8 mouse cellular contexts compared by ENCODE assay signal in the genomic region with DNA sequence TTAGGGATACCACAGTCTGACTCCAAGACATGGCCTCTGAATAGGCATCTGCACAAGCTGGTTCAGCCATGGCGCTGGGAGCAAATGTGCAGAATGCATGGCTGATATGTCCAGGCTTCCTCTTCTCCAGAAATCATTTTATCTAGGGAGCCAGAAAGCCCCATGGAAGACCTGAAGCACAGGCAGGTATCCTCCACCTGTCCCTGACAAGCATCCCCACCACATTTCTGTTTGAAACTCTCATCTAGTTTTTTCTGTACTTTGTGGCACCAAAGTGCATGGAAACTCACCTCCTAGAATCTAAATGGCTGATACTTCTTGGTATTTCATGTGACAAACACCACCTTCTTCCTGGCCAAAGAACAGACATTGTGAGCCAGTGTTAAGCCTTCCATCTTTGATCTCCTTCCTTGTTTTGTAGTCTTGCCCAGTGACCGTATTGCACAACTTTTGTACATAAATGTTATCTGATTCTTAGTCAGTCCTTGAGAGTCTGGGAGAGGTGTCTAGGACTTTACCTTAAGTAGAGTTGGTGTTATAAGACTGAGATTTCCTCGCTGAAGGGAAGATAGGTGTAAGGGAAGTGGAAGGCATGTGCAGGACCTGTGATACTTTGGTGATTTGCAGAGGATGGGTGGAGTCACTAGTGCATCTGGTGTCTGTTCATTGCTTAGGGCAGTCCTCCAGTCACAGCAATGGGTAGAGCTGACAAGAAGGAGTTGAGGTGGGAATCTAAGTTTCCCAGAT.
A peak's percentile ranks its signal among the peaks of the same experiment; 100 is the strongest.
DNase-seq lines count a peak whose midpoint lies in the region; ATAC-seq and TF ChIP-seq lines count a peak whose summit lies in the region.
"Not testable (repeated sequence)": the region's sequence is repeated elsewhere in the genome, so short reads cannot be mapped to it uniquely, and the experiment has no call there.

No protein-coding gene starts in this region.

- not testable (repeated sequence) for H3K36me3 ChIP-seq in embryonic facial prominence, embryonic 12.5 days; forebrain, embryonic 16.5 days (ENCODE audit: control insufficient read depth, insufficient read depth); heart, postnatal 0 days (replicated peaks; ENCODE audit: control insufficient read depth, insufficient read depth, low read length); intestine, embryonic 16.5 days (ENCODE audit: control insufficient read depth, insufficient read depth, low read length); liver, embryonic 11.5 days (ENCODE audit: control insufficient read depth, insufficient read depth, low read length); neural tube, embryonic 13.5 days

- not testable (repeated sequence) for H3K4me1 ChIP-seq in embryonic facial prominence, embryonic 12.5 days; forebrain, embryonic 16.5 days (replicated peaks; ENCODE audit: control insufficient read depth, insufficient read depth, low read length); heart, postnatal 0 days (ENCODE audit: control insufficient read depth, insufficient read depth); intestine, embryonic 16.5 days (ENCODE audit: control insufficient read depth, insufficient read depth, low read length); liver, embryonic 11.5 days (replicated peaks; ENCODE audit: control insufficient read depth, insufficient read depth, low read length); neural tube, embryonic 13.5 days (replicated peaks)

- WGBS in embryonic facial prominence, embryonic 12.5 days = 69% methylated on average over 3 of the region's 3 CpGs
- WGBS in forebrain, embryonic 16.5 days = 73% methylated on average over 3 of the region's 3 CpGs
- 58% methylated on average over 3 of the region's 3 CpGs for whole genome bisulfite sequencing in heart, postnatal 0 days
- 69% methylated on average over 3 of the region's 3 CpGs for WGBS in intestine, embryonic 16.5 days
- WGBS in liver, embryonic 11.5 days = 65% methylated on average over 3 of the region's 3 CpGs
- 75% methylated on average over 3 of the region's 3 CpGs for WGBS in neural tube, embryonic 13.5 days

- H3K9ac ChIP-seq in embryonic facial prominence, embryonic 12.5 days; forebrain, embryonic 16.5 days (replicated peaks; ENCODE audit: low read depth, low read length); heart, postnatal 0 days (replicated peaks; ENCODE audit: low read depth, low read length); intestine, embryonic 16.5 days (ENCODE audit: low read depth, low read length); liver, embryonic 11.5 days (ENCODE audit: low read depth, low read length); neural tube, embryonic 13.5 days: not testable (repeated sequence)

- not testable (repeated sequence) for H3K4me2 ChIP-seq in embryonic facial prominence, embryonic 12.5 days (replicated peaks); forebrain, embryonic 16.5 days (ENCODE audit: low read length); heart, postnatal 0 days (ENCODE audit: low read depth, low read length); intestine, embryonic 16.5 days (ENCODE audit: low read depth, low read length); liver, embryonic 11.5 days; neural tube, embryonic 13.5 days

- not testable (repeated sequence) for H3K4me3 ChIP-seq in embryonic facial prominence, embryonic 12.5 days; forebrain, embryonic 16.5 days (replicated peaks; ENCODE audit: low read length); heart, postnatal 0 days (ENCODE audit: low read depth, low read length); intestine, embryonic 16.5 days (ENCODE audit: low read length); liver, embryonic 11.5 days (ENCODE audit: low read depth, low read length); neural tube, embryonic 13.5 days

- DNase-seq in 416B (ENCODE audit: low read depth) = peak; percentile 43
- not testable (repeated sequence) for DNase-seq in heart, postnatal 0 days (ENCODE audit: low spot score); liver, embryonic 11.5 days (ENCODE audit: low spot score)

- H3K9me3 ChIP-seq in embryonic facial prominence, embryonic 12.5 days = peaks cover 25% of the 10 kb centered on the region
- peaks cover 39% of the 10 kb centered on the region for H3K9me3 ChIP-seq in forebrain, embryonic 16.5 days (ENCODE audit: control insufficient read depth, low read length)
- H3K9me3 ChIP-seq in heart, postnatal 0 days (replicated peaks; ENCODE audit: control insufficient read depth, low read length) = peaks cover 44% of the 10 kb centered on the region
- not testable (repeated sequence) for H3K9me3 ChIP-seq in intestine, embryonic 16.5 days (ENCODE audit: control insufficient read depth, low read length)
- peaks cover 18% of the 10 kb centered on the region for H3K9me3 ChIP-seq in liver, embryonic 11.5 days (ENCODE audit: control insufficient read depth, low read length)
- H3K9me3 ChIP-seq in neural tube, embryonic 13.5 days = peaks cover 42% of the 10 kb centered on the region

- not testable (repeated sequence) for H3K27me3 ChIP-seq in embryonic facial prominence, embryonic 12.5 days; forebrain, embryonic 16.5 days (replicated peaks; ENCODE audit: control insufficient read depth, insufficient read depth, low read length); heart, postnatal 0 days (ENCODE audit: control insufficient read depth, insufficient read depth, low read length); intestine, embryonic 16.5 days (replicated peaks; ENCODE audit: control insufficient read depth, insufficient read depth, low read length); liver, embryonic 11.5 days (replicated peaks; ENCODE audit: control insufficient read depth, insufficient read depth, low read length); neural tube, embryonic 13.5 days

- not testable (repeated sequence) for H3K27ac ChIP-seq in embryonic facial prominence, embryonic 12.5 days; forebrain, embryonic 16.5 days (ENCODE audit: low read length); heart, postnatal 0 days (ENCODE audit: low read depth); intestine, embryonic 16.5 days (ENCODE audit: low read length); liver, embryonic 11.5 days (ENCODE audit: low read depth, low read length); neural tube, embryonic 13.5 days (replicated peaks)

- TF ChIP-seq CTCF in heart, postnatal 0 days (IDR thresholded peaks at IDR 0.05; ENCODE audit: low read depth) = not testable (repeated sequence)

- 0 out of 2 replicates have a peak, but pooled peaks have one; percentile 15 for TF ChIP-seq EP300 in heart, postnatal 0 days (IDR thresholded peaks at IDR 0.05; ENCODE audit: low read depth)

- peak; percentile 48 for ATAC-seq in embryonic facial prominence, embryonic 12.5 days (ENCODE audit: insufficient number of reproducible peaks, insufficient read depth, low FRiP score, low TSS enrichment)
- peak; percentile 34 for ATAC-seq in forebrain, embryonic 16.5 days
- ATAC-seq in heart, postnatal 0 days (ENCODE audit: insufficient read depth, low read depth) = peak; percentile 17
- ATAC-seq in intestine, embryonic 16.5 days = peak; percentile 53
- peak; percentile 32 for ATAC-seq in liver, embryonic 11.5 days (replicated peaks; ENCODE audit: low FRiP score)
- peak; percentile 26 for ATAC-seq in megakaryocyte progenitor cell, adult 5-6 weeks (replicated peaks; ENCODE audit: poor library complexity)
- ATAC-seq in neural tube, embryonic 13.5 days (ENCODE audit: low read depth) = peak; percentile 45; the same call in 1 of the 2 replicates
